Mouse (Mus musculus): ENCODE data around the gene Ddx58. TPM values are rescaled to one million over a fixed set of nuclear protein-coding genes. Genes with fewer than 3 reads are reported as not detected.

Ddx58 gene
- polyA plus RNA-seq, 1 experiment: 22.8 TPM

DNA sequence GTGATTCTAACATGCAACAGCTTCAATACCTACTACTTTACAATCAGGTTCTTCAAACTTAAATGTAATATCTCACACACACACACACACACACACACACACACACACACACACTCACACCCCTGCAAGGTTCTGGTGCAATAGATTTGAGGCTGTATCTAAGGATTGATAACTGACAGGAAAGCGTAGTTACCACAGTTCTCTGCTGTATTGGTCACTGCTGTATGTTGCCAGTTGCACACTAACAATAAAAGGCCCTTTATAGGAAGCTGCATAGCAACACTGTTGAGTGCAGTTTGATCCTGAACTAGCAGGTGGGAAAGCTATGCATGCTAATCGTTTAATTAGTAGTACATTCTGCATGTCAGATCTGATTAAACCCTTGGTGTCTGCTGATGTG is 44.3 kb downstream of the Ddx58 start:
- TF ChIP-seq POLR2A (IDR thresholded peaks at IDR 0.05; ENCODE audit: control insufficient read depth, extremely low read depth, insufficient read depth, low read length, poor library complexity) (no peak), CTCF (IDR thresholded peaks at IDR 0.05; ENCODE audit: borderline replicate concordance, control insufficient read depth, extremely low read depth, insufficient read depth, low read length, poor library complexity) (no peak)
- Histone ChIP-seq H3K4me1 (replicated peaks; ENCODE audit: control insufficient read depth, insufficient read depth, low read length) (no peaks in the 10 kb centered on the region), H3K4me3 (ENCODE audit: control insufficient read depth, insufficient read depth, low read length) (no peak overlapping the region), H3K36me3 (ENCODE audit: control insufficient read depth, insufficient read depth, low read length) (no peaks in the 10 kb centered on the region), H3K27ac (ENCODE audit: control insufficient read depth, insufficient read depth, low read length) (no peak overlapping the region), H3K27me3 (ENCODE audit: control insufficient read depth, insufficient read depth, low read length) (no peaks in the 10 kb centered on the region)
- 100% methylated on average over 2 of the region's 2 CpGs for WGBS
- no peak for DNase-seq

- no peak overlapping the region for H3K27ac ChIP-seq (ENCODE audit: control insufficient read depth, insufficient read depth, low read length)
- no peak for TF ChIP-seq POLR2A (IDR thresholded peaks at IDR 0.05; ENCODE audit: control insufficient read depth, extremely low read depth, insufficient read depth, low read length, poor library complexity)
- no peak for TF ChIP-seq CTCF (IDR thresholded peaks at IDR 0.05; ENCODE audit: borderline replicate concordance, control insufficient read depth, extremely low read depth, insufficient read depth, low read length, poor library complexity)
- no peaks in the 10 kb centered on the region for H3K36me3 ChIP-seq (ENCODE audit: control insufficient read depth, insufficient read depth, low read length)
- H3K4me1 ChIP-seq (replicated peaks; ENCODE audit: control insufficient read depth, insufficient read depth, low read length): no peaks in the 10 kb centered on the region
- H3K4me3 ChIP-seq (ENCODE audit: control insufficient read depth, insufficient read depth, low read length): no peak overlapping the region
- DNase-seq: no peak
- WGBS: 86% methylated on average over 9 of the region's 9 CpGs
- H3K27me3 ChIP-seq (ENCODE audit: control insufficient read depth, insufficient read depth, low read length): no peaks in the 10 kb centered on the region
Measured at GRCm38 (mm10) chr4:40193461-40193860, 46.2 kb downstream of the Ddx58 start.

GRCm38 (mm10) chr4:40192246-40192645 is 47.4 kb downstream of the Ddx58 start:
- 95% methylated on average over 2 of the region's 2 CpGs for WGBS
- no peak for TF ChIP-seq CTCF (IDR thresholded peaks at IDR 0.05; ENCODE audit: borderline replicate concordance, control insufficient read depth, extremely low read depth, insufficient read depth, low read length, poor library complexity)
- TF ChIP-seq POLR2A (IDR thresholded peaks at IDR 0.05; ENCODE audit: control insufficient read depth, extremely low read depth, insufficient read depth, low read length, poor library complexity): no peak
- DNase-seq: no peak
- no peak overlapping the region for H3K4me3 ChIP-seq (ENCODE audit: control insufficient read depth, insufficient read depth, low read length)
- no peaks in the 10 kb centered on the region for H3K36me3 ChIP-seq (ENCODE audit: control insufficient read depth, insufficient read depth, low read length)
- no peaks in the 10 kb centered on the region for H3K27me3 ChIP-seq (ENCODE audit: control insufficient read depth, insufficient read depth, low read length)
- no peaks in the 10 kb centered on the region for H3K4me1 ChIP-seq (replicated peaks; ENCODE audit: control insufficient read depth, insufficient read depth, low read length)
- H3K27ac ChIP-seq (ENCODE audit: control insufficient read depth, insufficient read depth, low read length): no peak overlapping the region

- no peaks in the 10 kb centered on the region; the same call in 1 of the 2 replicates for H3K36me3 ChIP-seq (ENCODE audit: control insufficient read depth, insufficient read depth, low read length)
- H3K27me3 ChIP-seq (ENCODE audit: control insufficient read depth, insufficient read depth, low read length): no peaks in the 10 kb centered on the region
- 93% methylated on average over 7 of the region's 7 CpGs for WGBS
- DNase-seq: no peak
- no peak overlapping the region for H3K4me3 ChIP-seq (ENCODE audit: control insufficient read depth, insufficient read depth, low read length)
- H3K4me1 ChIP-seq (replicated peaks; ENCODE audit: control insufficient read depth, insufficient read depth, low read length): no peaks in the 10 kb centered on the region
- H3K27ac ChIP-seq (ENCODE audit: control insufficient read depth, insufficient read depth, low read length): no peak overlapping the region
- TF ChIP-seq POLR2A (IDR thresholded peaks at IDR 0.05; ENCODE audit: control insufficient read depth, extremely low read depth, insufficient read depth, low read length, poor library complexity): no peak
- no peak for TF ChIP-seq CTCF (IDR thresholded peaks at IDR 0.05; ENCODE audit: borderline replicate concordance, control insufficient read depth, extremely low read depth, insufficient read depth, low read length, poor library complexity)
Measured at GRCm38 (mm10) chr4:40187956-40188355, 51.7 kb downstream of the Ddx58 start.

DNA sequence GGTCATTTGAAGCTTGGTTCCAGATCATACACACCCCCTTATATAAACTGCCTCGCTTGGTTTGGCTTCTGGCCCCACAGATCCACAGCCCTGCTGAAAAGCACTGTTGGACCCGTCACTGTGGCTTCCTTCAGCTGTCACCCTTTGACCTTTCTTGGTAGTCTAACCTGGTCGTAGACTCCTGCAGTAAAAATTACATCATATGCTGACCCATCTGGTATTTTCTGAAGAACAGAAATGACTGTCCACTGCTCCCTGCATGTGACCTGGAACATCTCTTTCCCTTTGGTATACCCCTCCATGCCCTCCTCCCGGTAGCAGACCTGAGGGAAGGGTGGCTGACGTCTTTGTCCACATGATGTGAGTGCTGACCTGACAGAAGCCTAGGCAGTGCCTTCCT is 55.2 kb downstream of the Ddx58 start:
- Histone ChIP-seq H3K4me1 (replicated peaks; ENCODE audit: control insufficient read depth, insufficient read depth, low read length) (no peaks in the 10 kb centered on the region), H3K36me3 (ENCODE audit: control insufficient read depth, insufficient read depth, low read length) (no peaks in the 10 kb centered on the region; the same call in 1 of the 2 replicates), H3K27ac (ENCODE audit: control insufficient read depth, insufficient read depth, low read length) (no peak overlapping the region), H3K27me3 (ENCODE audit: control insufficient read depth, insufficient read depth, low read length) (no peaks in the 10 kb centered on the region), H3K4me3 (ENCODE audit: control insufficient read depth, insufficient read depth, low read length) (no peak overlapping the region)
- no peak for TF ChIP-seq CTCF (IDR thresholded peaks at IDR 0.05; ENCODE audit: borderline replicate concordance, control insufficient read depth, extremely low read depth, insufficient read depth, low read length, poor library complexity)
- TF ChIP-seq POLR2A (IDR thresholded peaks at IDR 0.05; ENCODE audit: control insufficient read depth, extremely low read depth, insufficient read depth, low read length, poor library complexity): no peak
- no peak for DNase-seq
- WGBS: 91% methylated on average over 5 of the region's 5 CpGs

- Histone ChIP-seq H3K4me1 (replicated peaks; ENCODE audit: control insufficient read depth, insufficient read depth, low read length) (no peaks in the 10 kb centered on the region), H3K27ac (ENCODE audit: control insufficient read depth, insufficient read depth, low read length) (no peak overlapping the region), H3K27me3 (ENCODE audit: control insufficient read depth, insufficient read depth, low read length) (no peaks in the 10 kb centered on the region), H3K36me3 (ENCODE audit: control insufficient read depth, insufficient read depth, low read length) (no peaks in the 10 kb centered on the region; the same call in 1 of the 2 replicates), H3K4me3 (ENCODE audit: control insufficient read depth, insufficient read depth, low read length) (no peak overlapping the region)
- no peak for TF ChIP-seq CTCF (IDR thresholded peaks at IDR 0.05; ENCODE audit: borderline replicate concordance, control insufficient read depth, extremely low read depth, insufficient read depth, low read length, poor library complexity)
- TF ChIP-seq POLR2A (IDR thresholded peaks at IDR 0.05; ENCODE audit: control insufficient read depth, extremely low read depth, insufficient read depth, low read length, poor library complexity): no peak
- no peak for DNase-seq
- 96% methylated on average over 6 of the region's 6 CpGs for WGBS
Measured at GRCm38 (mm10) chr4:40183781-40184180, 55.8 kb downstream of the Ddx58 start.
